Mouse (Mus musculus) myocyte (in vitro differentiated cells): ENCODE measurements around the gene Fam241b. TPM values are rescaled to one million over a fixed set of nuclear protein-coding genes. Genes with fewer than 3 reads are reported as not detected.

Experiments used
- H3K27me3 ChIP-seq: one replicate; pipeline ENCODE4 v1.6.1; 2011; ENCODE audit not compliant: control insufficient read depth, insufficient read depth, insufficient read length
- H3K36me3 ChIP-seq: one replicate; pipeline ENCODE4 v1.6.1; 2011; ENCODE audit not compliant: control insufficient read depth, insufficient read depth
- H3K4me2 ChIP-seq: one replicate; pipeline ENCODE4 v1.6.1; 2011; ENCODE audit warnings: low read depth, control low read depth
- H3K4me3 ChIP-seq: one replicate; pipeline ENCODE4 v1.5.1; 2011; ENCODE audit warnings: mild to moderate bottlenecking, control low read depth, moderate library complexity
- H3K79me2 ChIP-seq: one replicate; pipeline ENCODE4 v1.6.1; 2011; ENCODE audit not compliant: control insufficient read depth, insufficient read depth
- H3ac ChIP-seq: one replicate; pipeline ENCODE4 v1.6.1; 2011; ENCODE audit not compliant: control insufficient read depth, insufficient read length
- CEBPB ChIP-seq: IDR thresholded peaks from 2 replicates; pipeline ENCODE4 v1.6.1; 2011; ENCODE audit warnings: mild to moderate bottlenecking, moderate library complexity; ENCODE audit not compliant: poor library complexity, insufficient read depth, severe bottlenecking
- E2F4 ChIP-seq: IDR thresholded peaks from one replicate; pipeline ENCODE4 v1.6.1; 2011; ENCODE audit warnings: mild to moderate bottlenecking, control low read depth, moderate library complexity; ENCODE audit not compliant: insufficient read depth
- MAX ChIP-seq: IDR thresholded peaks from one replicate; pipeline ENCODE4 v1.6.1; 2011; ENCODE audit warnings: low read depth, mild to moderate bottlenecking, control low read depth
- MYOD1 ChIP-seq, 3 experiments: IDR thresholded peaks; one replicate each; pipeline ENCODE4 v1.6.1; 2011; ENCODE audit warnings: control low read depth in 2 of 3, low read depth in 2 of 3, mild to moderate bottlenecking in 2 of 3, moderate library complexity in 1 of 3; ENCODE audit not compliant: insufficient read length in 2 of 3, control insufficient read depth in 1 of 3
- MYOG ChIP-seq, 3 experiments: IDR thresholded peaks; one replicate each; pipeline ENCODE4 v1.6.1; 2011; ENCODE audit warnings: control low read depth in 2 of 3, low read depth in 2 of 3, mild to moderate bottlenecking in 2 of 3; ENCODE audit not compliant: insufficient read length in 2 of 3, control insufficient read depth in 1 of 3, insufficient read depth in 1 of 3
- POLR2A ChIP-seq: IDR thresholded peaks from one replicate; pipeline ENCODE4 v1.6.1; 2011; ENCODE audit warnings: low read depth, mild to moderate bottlenecking, control low read depth, moderate library complexity; ENCODE audit not compliant: insufficient read length
- POLR2AphosphoS2 ChIP-seq: IDR thresholded peaks from one replicate; pipeline ENCODE4 v1.6.1; 2011; ENCODE audit warnings: low read depth, control low read depth; ENCODE audit not compliant: insufficient read length
- REST ChIP-seq: IDR thresholded peaks from one replicate; pipeline ENCODE4 v1.6.1; 2011; ENCODE audit warnings: mild to moderate bottlenecking, control low read depth, moderate library complexity; ENCODE audit not compliant: insufficient read depth, insufficient read length
- SRF ChIP-seq: IDR thresholded peaks from one replicate; pipeline ENCODE4 v1.6.1; 2011; ENCODE audit warnings: low read depth; ENCODE audit not compliant: control insufficient read depth, insufficient read length
- TCF12 ChIP-seq: IDR thresholded peaks from one replicate; pipeline ENCODE4 v1.6.1; 2011; ENCODE audit warnings: mild to moderate bottlenecking, control low read depth; ENCODE audit not compliant: poor library complexity, insufficient read depth, severe bottlenecking
- TCF3 ChIP-seq: IDR thresholded peaks from one replicate; pipeline ENCODE4 v1.6.1; 2011; ENCODE audit warnings: low read depth, control low read depth; ENCODE audit not compliant: insufficient read length
- USF1 ChIP-seq: IDR thresholded peaks from one replicate; pipeline ENCODE4 v1.6.1; 2011; ENCODE audit warnings: low read depth, mild to moderate bottlenecking, control low read depth, moderate library complexity
- polyA plus RNA-seq: library from polyadenylated mRNA; unstranded; fragments of >200 nt; fragmentation: generic; extraction: Trizol; gene quantifications from one replicate; pipeline ENCODE4 v1.2.1, GENCODE M21; 2012; ENCODE audit warnings: missing spikeins

The Fam241b gene
- polyA plus RNA-seq, 1 experiment, result 3.3 TPM

- TF ChIP-seq POLR2AphosphoS2 (no peak), USF1 (no peak), SRF (no peak), TCF12 (no peak), E2F4 (no peak), POLR2A (no peak), TCF3 (no peak), MYOD1 (IDR thresholded peaks at IDR 0.05; ENCODE audit: control insufficient read depth in 1 of 3, insufficient read length in 2 of 3, low read depth in 2 of 3) (no peak), MYOG (IDR thresholded peaks at IDR 0.05; ENCODE audit: control insufficient read depth in 1 of 3, insufficient read depth in 1 of 3, insufficient read length in 2 of 3, low read depth in 2 of 3) (no peak), MAX (no peak), REST (no peak), CEBPB (no peak)
- Histone ChIP-seq H3K4me3 (no peak overlapping the region), H3ac (no peak overlapping the region), H3K4me2 (no peak overlapping the region), H3K27me3 (no peaks in the 10 kb centered on the region), H3K79me2 (no peaks in the 10 kb centered on the region), H3K36me3 (no peaks in the 10 kb centered on the region)
These were observed 74.3 kb downstream of the Fam241b start for GRCm38 (mm10) chr10:62069398-62069797.

- H3K27me3 ChIP-seq, result no peaks in the 10 kb centered on the region
- no peak for TF ChIP-seq MYOD1 (IDR thresholded peaks at IDR 0.05; ENCODE audit: control insufficient read depth in 1 of 3, insufficient read length in 2 of 3, low read depth in 2 of 3)
- no peak for TF ChIP-seq POLR2A
- TF ChIP-seq MAX, result no peak
- no peak for TF ChIP-seq TCF12
- TF ChIP-seq E2F4, result no peak
- no peak for TF ChIP-seq REST
- TF ChIP-seq POLR2AphosphoS2, result no peak
- no peak for TF ChIP-seq USF1
- no peak for TF ChIP-seq SRF
- TF ChIP-seq CEBPB, result no peak
- TF ChIP-seq TCF3, result no peak
- no peak for TF ChIP-seq MYOG (IDR thresholded peaks at IDR 0.05; ENCODE audit: control insufficient read depth in 1 of 3, insufficient read depth in 1 of 3, insufficient read length in 2 of 3, low read depth in 2 of 3)
- no peak overlapping the region for H3K4me2 ChIP-seq
- H3K79me2 ChIP-seq, result no peaks in the 10 kb centered on the region
- no peak overlapping the region for H3K4me3 ChIP-seq
- no peaks in the 10 kb centered on the region for H3K36me3 ChIP-seq
- no peak overlapping the region for H3ac ChIP-seq
These were observed 75.2 kb downstream of the Fam241b start for GRCm38 (mm10) chr10:62068532-62068931.

GRCm38 (mm10) chr10:62066213-62066612 is 77.5 kb downstream of the Fam241b start:
- H3K4me2 ChIP-seq, result no peak overlapping the region
- H3K4me3 ChIP-seq, result no peak overlapping the region
- TF ChIP-seq SRF (no peak), REST (no peak), E2F4 (no peak), MAX (no peak), TCF3 (no peak), POLR2AphosphoS2 (no peak), USF1 (no peak), MYOD1 (IDR thresholded peaks at IDR 0.05; ENCODE audit: control insufficient read depth in 1 of 3, insufficient read length in 2 of 3, low read depth in 2 of 3) (no peak), MYOG (IDR thresholded peaks at IDR 0.05; ENCODE audit: control insufficient read depth in 1 of 3, insufficient read depth in 1 of 3, insufficient read length in 2 of 3, low read depth in 2 of 3) (no peak), POLR2A (no peak), CEBPB (no peak), TCF12 (no peak)
- no peaks in the 10 kb centered on the region for H3K79me2 ChIP-seq
- peaks cover 5% of the 10 kb centered on the region for H3K27me3 ChIP-seq
- H3K36me3 ChIP-seq, result no peaks in the 10 kb centered on the region
- no peak overlapping the region for H3ac ChIP-seq

- no peak for TF ChIP-seq MYOD1 (IDR thresholded peaks at IDR 0.05; ENCODE audit: control insufficient read depth in 1 of 3, insufficient read length in 2 of 3, low read depth in 2 of 3)
- TF ChIP-seq USF1, result no peak
- TF ChIP-seq TCF12, result no peak
- TF ChIP-seq POLR2AphosphoS2, result no peak
- TF ChIP-seq REST, result no peak
- TF ChIP-seq TCF3, result no peak
- no peak for TF ChIP-seq POLR2A
- TF ChIP-seq SRF, result no peak
- no peak for TF ChIP-seq E2F4
- TF ChIP-seq CEBPB, result no peak
- TF ChIP-seq MAX, result no peak
- no peak for TF ChIP-seq MYOG (IDR thresholded peaks at IDR 0.05; ENCODE audit: control insufficient read depth in 1 of 3, insufficient read depth in 1 of 3, insufficient read length in 2 of 3, low read depth in 2 of 3)
- Histone ChIP-seq H3ac (no peak overlapping the region), H3K36me3 (no peaks in the 10 kb centered on the region), H3K4me3 (no peak overlapping the region), H3K79me2 (no peaks in the 10 kb centered on the region), H3K27me3 (peaks cover 32% of the 10 kb centered on the region), H3K4me2 (no peak overlapping the region)
These were observed 80.9 kb downstream of the Fam241b start for GRCm38 (mm10) chr10:62062786-62063185.
